Mouse (Mus musculus) heart, postnatal 25 days (tissue): ENCODE results near the gene Tmem151b. TPM values are rescaled to one million over a fixed set of nuclear protein-coding genes. Genes with fewer than 3 reads are reported as not detected.

Source experiments
- DNase-seq: peaks from one replicate; pipeline ENCODE4 v3.0.0; 2022; ENCODE audit warnings: low spot score
- intact Hi-C: fragments of 180-260 bp; cut with DNase I; formaldehyde crosslinking; loops from one replicate; pipeline ENCODE4 v1.15.1; 2025
- total RNA-seq, 2 experiments: library from RNA; stranded (reverse); gene quantifications; 2 replicates each; pipeline ENCODE4 v1.2.3; 2021

Gene Tmem151b
- total RNA-seq, 2 experiments from 2014 or later: 0.05 TPM; not detected in 1

- DNase-seq: no peak
- intact Hi-C loops: loop anchor here (5.0 kb wide), 1 partner anchor 123 kb away; no protein-coding TSS in a partner anchor
Observed at GRCm38 (mm10) chr17:45518766-45519475, 30.6 kb downstream of the Tmem151b start.

DNA sequence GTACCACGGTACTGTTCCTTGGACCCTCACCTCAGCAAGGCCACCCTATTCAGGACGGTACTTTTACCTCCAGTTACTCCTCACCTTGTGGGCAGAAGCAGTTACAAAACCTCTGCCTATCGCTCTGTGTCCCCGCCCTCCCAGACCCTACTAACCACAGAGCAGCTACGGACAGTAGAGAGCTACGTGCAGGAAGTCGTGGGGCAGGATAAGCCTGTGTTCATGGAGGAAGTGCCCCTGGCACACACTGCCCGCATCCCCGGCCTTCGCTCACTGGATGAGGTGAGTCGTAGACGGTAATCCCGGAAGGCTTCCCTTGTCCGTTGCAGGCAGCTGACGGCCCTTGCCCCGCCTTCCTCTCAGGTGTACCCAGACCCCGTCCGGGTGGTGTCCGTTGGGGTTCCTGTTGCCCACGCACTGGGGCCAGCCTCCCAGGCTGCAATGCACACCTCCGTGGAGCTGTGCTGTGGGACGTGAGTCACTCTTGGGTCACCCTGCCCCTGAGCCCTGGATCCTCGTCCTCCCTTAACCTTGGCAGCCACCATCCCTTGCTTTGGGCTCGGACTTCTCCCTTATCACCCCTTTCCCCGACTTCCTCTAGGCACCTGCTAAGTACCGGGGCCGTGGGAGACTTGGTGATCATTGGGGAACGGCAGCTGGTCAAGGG lies 31.8 kb downstream of the Tmem151b start:
- DNase-seq: no peak
- intact Hi-C loops: loop anchor here (5.0 kb wide), 1 partner anchor 125 kb away; no protein-coding TSS in a partner anchor

GRCm38 (mm10) chr17:45517135-45517534 lies 32.3 kb downstream of the Tmem151b start:
- DNase-seq: no peak
- intact Hi-C loops: loop anchor here (5.0 kb wide), 1 partner anchor 125 kb away; no protein-coding TSS in a partner anchor

GRCm38 (mm10) chr17:45516488-45516887 lies 33.0 kb downstream of the Tmem151b start:
- no peak for DNase-seq
- intact Hi-C loops: loop anchor here (1.0 to 5.0 kb wide), 2 partner anchors 36 to 126 kb away; no protein-coding TSS in a partner anchor

- no peak for DNase-seq
- intact Hi-C loops: loop anchor here (1.0 to 5.0 kb wide), 2 partner anchors 36 to 126 kb away; no protein-coding TSS in a partner anchor
Observed at GRCm38 (mm10) chr17:45515806-45516205, 33.7 kb downstream of the Tmem151b start.

GRCm38 (mm10) chr17:45515204-45515726 lies 34.2 kb downstream of the Tmem151b start:
- intact Hi-C loops: loop anchor here (5.0 kb wide), 1 partner anchor 127 kb away; no protein-coding TSS in a partner anchor
- DNase-seq: no peak

- no peak for DNase-seq
- intact Hi-C loops: loop anchor here (5.0 kb wide), 1 partner anchor 121 kb away; no protein-coding TSS in a partner anchor
Observed at GRCm38 (mm10) chr17:45511757-45512156, 37.7 kb downstream of the Tmem151b start.

DNA sequence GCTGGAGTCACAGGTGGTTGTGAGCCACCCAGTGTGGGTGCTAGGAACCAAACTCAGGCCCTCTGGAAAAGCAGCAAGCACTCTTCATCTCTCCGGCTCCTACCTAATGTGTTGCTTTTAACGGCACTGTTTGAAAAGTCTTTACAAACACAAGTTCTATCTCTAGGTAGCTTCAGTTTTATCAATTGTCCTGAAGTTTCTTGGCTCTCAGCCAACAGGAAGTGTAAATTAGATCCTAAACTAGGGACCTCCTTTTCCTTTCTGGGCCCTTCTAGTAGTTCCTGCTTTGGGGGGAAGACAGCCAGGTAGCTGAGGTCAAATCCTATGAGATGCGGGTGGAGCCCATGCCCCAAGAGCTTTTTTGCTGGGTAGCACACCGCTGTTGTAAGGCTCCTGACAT lies 38.6 kb downstream of the Tmem151b start:
- no peak for DNase-seq

DNA sequence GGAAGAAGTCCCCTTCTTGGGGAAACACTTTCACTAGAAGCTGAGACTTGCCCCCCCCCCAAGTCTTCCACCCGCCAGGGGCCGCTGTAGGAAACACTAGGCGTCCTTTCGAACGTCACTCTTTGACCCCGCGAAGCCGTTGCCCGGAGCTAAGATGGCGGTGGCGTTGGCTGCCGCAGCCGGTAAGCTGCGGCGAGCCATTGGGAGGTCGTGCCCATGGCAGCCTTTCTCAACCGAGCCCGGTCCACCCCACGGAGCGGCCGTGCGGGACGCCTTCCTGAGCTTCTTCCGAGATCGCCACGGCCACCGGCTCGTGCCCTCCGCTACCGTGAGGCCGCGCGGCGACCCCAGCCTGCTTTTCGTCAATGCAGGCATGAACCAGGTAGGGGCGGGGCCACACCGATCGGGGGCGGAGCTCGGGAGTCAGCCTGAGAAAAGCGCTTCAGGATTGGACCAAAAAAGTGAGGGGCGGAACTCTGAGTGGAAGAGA lies 42.7 kb downstream of the Tmem151b start, which contains the start of gene Aars2:
Aars2 (plus strand) TSS at position 142 of the 490 bp plus-strand sequence.
- DNase-seq: peak; percentile 84
- intact Hi-C loops: no loop called here

More for the DNA sequence above, 38.6 kb downstream of the Tmem151b start:
- intact Hi-C loops: loop anchor here (5.0 kb wide), 1 partner anchor 121 kb away; no protein-coding TSS in a partner anchor

DNA sequence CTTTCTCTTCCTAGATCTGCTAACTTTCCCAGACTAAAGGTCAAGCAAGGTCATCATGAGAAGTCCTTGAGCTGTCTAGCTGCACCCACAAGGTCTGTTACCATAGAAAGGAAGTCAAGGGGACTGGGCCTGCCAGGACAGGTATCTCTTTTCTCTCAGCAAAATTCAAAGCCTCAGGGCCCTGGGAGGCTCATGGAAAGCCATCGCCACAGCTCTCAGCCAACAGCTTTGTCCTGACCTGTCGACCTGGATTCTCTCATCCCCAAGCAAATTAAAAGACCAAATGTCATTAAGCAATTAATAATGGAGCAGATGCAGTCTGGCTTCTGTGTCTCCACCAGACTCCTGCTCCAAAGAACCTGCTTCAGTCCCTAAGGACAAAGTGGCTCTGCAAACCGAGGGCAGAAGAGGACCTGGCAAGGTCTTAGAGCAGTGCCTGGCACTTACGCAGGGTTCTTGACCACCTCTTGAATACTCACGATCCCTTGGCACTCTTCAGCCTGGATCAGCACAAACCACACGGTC lies 43.5 kb downstream of the Tmem151b start:
- intact Hi-C loops: no loop called here
- DNase-seq: no peak

- intact Hi-C loops: no loop called here
- DNase-seq: no peak
Observed at GRCm38 (mm10) chr17:45503301-45503973, 46.0 kb downstream of the Tmem151b start.

- no peak for DNase-seq
- intact Hi-C loops: no loop called here
Observed at GRCm38 (mm10) chr17:45502324-45502723, 47.2 kb downstream of the Tmem151b start.

GRCm38 (mm10) chr17:45500981-45501380 lies 48.5 kb downstream of the Tmem151b start:
- no peak for DNase-seq
- intact Hi-C loops: no loop called here

DNA sequence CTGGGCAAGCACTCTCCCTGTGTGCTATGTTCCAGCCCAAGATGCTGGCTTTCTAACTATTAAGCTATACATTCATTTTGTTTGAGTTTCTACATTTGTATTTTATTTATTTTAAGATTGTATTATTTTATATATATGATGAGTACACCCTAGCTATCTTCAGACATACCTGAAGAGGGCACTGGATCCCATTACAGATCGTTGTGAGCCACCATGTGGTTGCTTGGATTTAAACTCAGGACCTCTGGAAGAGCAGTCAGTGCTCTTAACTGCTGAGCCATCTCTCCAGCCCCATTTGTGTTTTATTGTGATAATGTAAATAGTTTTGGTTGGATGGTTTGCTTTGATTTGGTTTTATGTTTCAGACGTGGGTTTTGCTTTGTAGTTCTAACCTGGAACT lies 50.0 kb downstream of the Tmem151b start:
- DNase-seq: no peak
- intact Hi-C loops: no loop called here

GRCm38 (mm10) chr17:45498397-45498796 lies 51.1 kb downstream of the Tmem151b start:
- intact Hi-C loops: no loop called here
- DNase-seq: no peak

DNA sequence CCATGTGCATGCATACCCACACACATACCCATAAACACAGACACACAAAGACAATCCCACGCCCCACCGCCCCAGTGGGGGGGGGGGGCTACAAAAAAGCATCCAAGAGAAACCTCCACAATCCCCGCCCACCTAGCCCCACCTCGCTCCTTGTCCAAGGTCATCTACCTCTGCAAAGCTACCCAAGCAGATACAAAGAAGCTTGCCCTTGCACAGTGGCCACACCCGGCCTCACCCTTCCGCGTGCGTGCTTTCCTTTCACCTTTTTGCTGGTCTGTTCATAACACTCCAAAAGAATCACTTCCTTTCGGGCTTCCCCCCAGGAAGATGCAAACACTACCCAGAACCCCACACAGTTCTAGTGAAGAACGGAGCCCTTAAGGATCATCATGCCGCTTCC lies 54.1 kb downstream of the Tmem151b start:
- intact Hi-C loops: no loop called here
- DNase-seq: no peak
